Mouse (Mus musculus) right cerebral cortex, postnatal 10 days (tissue): ENCODE results near the gene Flt4.

Experiments
- DNase-seq, 2 experiments: peaks; one replicate each; pipeline ENCODE4 v3.0.0; 2021; ENCODE audit warnings: low spot score in 2 of 2

Flt4 gene

GRCm38 (mm10) chr11:49645677-49646076 is 36.6 kb downstream of the Flt4 start:
- no peak for DNase-seq

GRCm38 (mm10) chr11:49650113-49650993 is 41.3 kb downstream of the Flt4 start:
- no peak for DNase-seq

- no peak for DNase-seq
Observed at GRCm38 (mm10) chr11:49650994-49651761, 42.1 kb downstream of the Flt4 start.

GRCm38 (mm10) chr11:49651762-49652322 is 42.8 kb downstream of the Flt4 start:
- no peak for DNase-seq

- DNase-seq: peak; percentile 90 to 93
Observed at GRCm38 (mm10) chr11:49652401-49653078, 43.5 kb downstream of the Flt4 start.

- no peak for DNase-seq
Observed at GRCm38 (mm10) chr11:49653079-49653408, 44.0 kb downstream of the Flt4 start.

GRCm38 (mm10) chr11:49654651-49655050 is 45.6 kb downstream of the Flt4 start:
- DNase-seq: no peak

- DNase-seq: no peak
Observed at GRCm38 (mm10) chr11:49655501-49655900, 46.4 kb downstream of the Flt4 start.

- no peak for DNase-seq
Observed at GRCm38 (mm10) chr11:49658065-49658464, 49.0 kb downstream of the Flt4 start.

- DNase-seq: no peak
Observed at GRCm38 (mm10) chr11:49658791-49659469, 49.9 kb downstream of the Flt4 start.

- no peak for DNase-seq
Observed at GRCm38 (mm10) chr11:49659470-49659799, 50.4 kb downstream of the Flt4 start.

- no peak for DNase-seq
Observed at GRCm38 (mm10) chr11:49662292-49662780, 53.3 kb downstream of the Flt4 start.

GRCm38 (mm10) chr11:49663310-49663709 is 54.2 kb downstream of the Flt4 start, which contains the start of gene Scgb3a1:
Gene Scgb3a1 (plus strand): TSS chr11:49663610.
- no peak for DNase-seq

GRCm38 (mm10) chr11:49664262-49665140 is 55.4 kb downstream of the Flt4 start:
- DNase-seq: no peak

- DNase-seq: no peak
Observed at GRCm38 (mm10) chr11:49665462-49665861, 56.4 kb downstream of the Flt4 start.

- no peak for DNase-seq
Observed at GRCm38 (mm10) chr11:49673433-49673832, 64.4 kb downstream of the Flt4 start.

- DNase-seq: no peak
Observed at GRCm38 (mm10) chr11:49684237-49684973, 75.3 kb downstream of the Flt4 start.

GRCm38 (mm10) chr11:49695013-49695412 is 86.0 kb downstream of the Flt4 start:
- no peak for DNase-seq

- no peak for DNase-seq
Observed at GRCm38 (mm10) chr11:49695695-49696094, 86.6 kb downstream of the Flt4 start.

- DNase-seq: no peak
Observed at GRCm38 (mm10) chr11:49696472-49696871, 87.4 kb downstream of the Flt4 start.
